Mouse (Mus musculus) MEL (cell line): ENCODE measurements at regions not wholly inside any gene's neighbourhood (a gene's known extent, or its start where the extent isn't known, plus 50 kb on each side); places are given as distances from the start of the nearest gene placed in this dataset.

ENCODE experiments used
- BHLHE40 ChIP-seq: IDR thresholded peaks from 2 replicates; pipeline ENCODE4 v1.6.1; 2012; ENCODE audit warnings: low read depth, mild to moderate bottlenecking, inconsistent platforms, low read length, improper control_type of control experiment, borderline replicate concordance
- CHD1 ChIP-seq: IDR thresholded peaks from 2 replicates; pipeline ENCODE4 v1.6.1; 2012; ENCODE audit warnings: low read depth, mild to moderate bottlenecking, inconsistent platforms, low read length, improper control_type of control experiment
- CTCF ChIP-seq, 3 experiments: IDR thresholded peaks in 2 of 3; conservative IDR thresholded peaks in 1 of 3; 2 replicates each; pipeline ENCODE4 v1.5.1; 2011 to 2012; ENCODE audit warnings: low read length in 3 of 3, low read depth in 2 of 3, mild to moderate bottlenecking in 2 of 3, improper control_type of control experiment in 1 of 3, inconsistent platforms in 1 of 3, mixed read lengths in 1 of 3, moderate library complexity in 1 of 3; ENCODE audit not compliant: control insufficient read depth in 1 of 3, insufficient read depth in 1 of 3, poor library complexity in 1 of 3, severe bottlenecking in 1 of 3
- ETS1 ChIP-seq: IDR thresholded peaks from 2 replicates; pipeline ENCODE4 v1.6.1; 2012; ENCODE audit warnings: low read depth, mild to moderate bottlenecking, inconsistent platforms, low read length, improper control_type of control experiment, moderate library complexity
- GATA1 ChIP-seq: IDR thresholded peaks from 2 replicates; pipeline ENCODE4 v1.6.1; 2011; ENCODE audit warnings: low read depth, low read length, improper control_type of control experiment
- MXI1 ChIP-seq: IDR thresholded peaks from 2 replicates; pipeline ENCODE4 v1.6.1; 2011; ENCODE audit warnings: mild to moderate bottlenecking, low read depth, low read length, improper control_type of control experiment
- MYC ChIP-seq: IDR thresholded peaks from 2 replicates; pipeline ENCODE4 v1.6.1; 2011; ENCODE audit warnings: low read depth, mild to moderate bottlenecking, low read length, improper control_type of control experiment, moderate library complexity
- POLR2A ChIP-seq, 2 experiments: IDR thresholded peaks; 2 replicates each; pipeline ENCODE4 v1.6.1; 2011 to 2012; ENCODE audit warnings: low read length in 2 of 2, mild to moderate bottlenecking in 2 of 2, control low read depth in 1 of 2, improper control_type of control experiment in 1 of 2, low read depth in 1 of 2, moderate library complexity in 1 of 2; ENCODE audit not compliant: control insufficient read depth in 1 of 2, insufficient read depth in 1 of 2, poor library complexity in 1 of 2
- POLR2AphosphoS5 ChIP-seq: IDR thresholded peaks from 2 replicates; pipeline ENCODE4 v1.6.1; 2012; ENCODE audit warnings: low read depth, borderline replicate concordance, mild to moderate bottlenecking, inconsistent platforms, low read length, moderate library complexity, mixed read lengths
- TCF12 ChIP-seq: IDR thresholded peaks from 2 replicates; pipeline ENCODE4 v1.6.1; 2014; ENCODE audit warnings: low read depth, mild to moderate bottlenecking, inconsistent platforms, low read length, improper control_type of control experiment, moderate library complexity
- USF2 ChIP-seq, 2 experiments: IDR thresholded peaks; 2 replicates each; pipeline ENCODE4 v1.6.1; 2011 to 2012; ENCODE audit warnings: improper control_type of control experiment in 2 of 2, low read length in 2 of 2, borderline replicate concordance in 1 of 2, inconsistent platforms in 1 of 2, low read depth in 1 of 2, mild to moderate bottlenecking in 1 of 2; ENCODE audit not compliant: insufficient read depth in 1 of 2
- ZC3H11A ChIP-seq: IDR thresholded peaks from 2 replicates; pipeline ENCODE4 v1.6.1; 2012; ENCODE audit warnings: low read depth, mild to moderate bottlenecking, inconsistent platforms, low read length, improper control_type of control experiment
- ZMIZ1 ChIP-seq: IDR thresholded peaks from 2 replicates; pipeline ENCODE4 v1.6.1; 2012; ENCODE audit warnings: low read depth, mild to moderate bottlenecking, inconsistent platforms, low read length, improper control_type of control experiment, moderate library complexity

DNA sequence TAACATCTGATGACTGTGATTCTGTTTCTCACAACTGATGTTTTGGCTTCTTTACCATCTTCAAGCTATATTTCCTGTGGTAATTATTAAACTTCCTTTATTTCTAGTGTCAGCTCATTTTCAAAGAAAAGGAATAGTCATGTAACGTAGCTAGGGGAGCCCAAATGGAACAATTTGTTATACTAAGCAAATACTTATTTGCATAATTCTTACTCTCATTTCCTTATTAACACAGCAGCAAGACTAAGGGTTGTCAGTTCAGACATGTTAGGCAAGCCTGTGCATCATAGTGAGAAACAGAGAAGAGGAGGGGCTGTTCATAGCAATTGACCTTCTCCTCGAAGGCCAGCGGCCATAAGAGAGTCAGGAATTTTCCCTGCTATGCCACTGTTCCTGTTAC lies 449.5 kb downstream of the Ebf1 start:
- no peak for TF ChIP-seq TCF12
- TF ChIP-seq CTCF (IDR thresholded peaks at IDR 0.05 in 2 of 3, conservative IDR thresholded peaks at IDR 0.05 in 1 of 3; ENCODE audit: control insufficient read depth in 1 of 3, insufficient read depth in 1 of 3, low read depth in 2 of 3, low read length in 3 of 3, poor library complexity in 1 of 3, severe bottlenecking in 1 of 3), result no peak
- no peak for TF ChIP-seq MXI1
- TF ChIP-seq POLR2AphosphoS5, result no peak
- TF ChIP-seq CHD1, result no peak
- TF ChIP-seq GATA1, result no peak
- TF ChIP-seq BHLHE40, result no peak
- no peak for TF ChIP-seq ZMIZ1
- no peak for TF ChIP-seq MYC
- TF ChIP-seq POLR2A (IDR thresholded peaks at IDR 0.05; ENCODE audit: control insufficient read depth in 1 of 2, insufficient read depth in 1 of 2, low read depth in 1 of 2, low read length in 2 of 2, poor library complexity in 1 of 2), result no peak
- TF ChIP-seq USF2 (IDR thresholded peaks at IDR 0.05; ENCODE audit: borderline replicate concordance in 1 of 2, insufficient read depth in 1 of 2, low read depth in 1 of 2, low read length in 2 of 2), result no peak
- TF ChIP-seq ZC3H11A, result no peak
- no peak for TF ChIP-seq ETS1
